Mouse (Mus musculus) embryonic facial prominence, embryonic 13.5 days (tissue): ENCODE measurements around the gene Mup16. TPM values are rescaled to one million over a fixed set of nuclear protein-coding genes. Genes with fewer than 3 reads are reported as not detected.
"Not testable (repeated sequence)": the region's sequence is repeated elsewhere in the genome, so short reads cannot be mapped to it uniquely, and the experiment has no call there.

ENCODE experiments used
- ATAC-seq: fragments of 200-750 bp; cut with Nextera tagmentation; 2 replicates; pipeline ENCODE4 v1.8.0; 2017; ENCODE audit warnings: low read depth; ENCODE audit not compliant: insufficient number of reproducible peaks, insufficient read depth, low FRiP score, low TSS enrichment
- H3K27ac ChIP-seq: fragments of 300-500 bp; sonication (generic); 2 replicates; pipeline ENCODE4 v1.5.1; 2015; ENCODE audit warnings: moderate library complexity, mild to moderate bottlenecking, inconsistent platforms
- H3K27me3 ChIP-seq: fragments of 300-500 bp; sonication (generic); 2 replicates; pipeline ENCODE4 v1.6.1; 2015; ENCODE audit warnings: mild to moderate bottlenecking, inconsistent platforms
- H3K36me3 ChIP-seq: fragments of 300-500 bp; sonication (generic); 2 replicates; pipeline ENCODE4 v1.6.1; 2015; ENCODE audit warnings: mild to moderate bottlenecking, inconsistent platforms
- H3K4me1 ChIP-seq: fragments of 300-500 bp; sonication (generic); 2 replicates; pipeline ENCODE4 v1.6.1; 2015; ENCODE audit warnings: inconsistent platforms
- H3K4me2 ChIP-seq: fragments of 300-500 bp; sonication (generic); 2 replicates; pipeline ENCODE4 v1.6.1; 2015; ENCODE audit warnings: moderate library complexity, mild to moderate bottlenecking, inconsistent platforms
- H3K4me3 ChIP-seq: fragments of 300-500 bp; sonication (generic); 2 replicates; pipeline ENCODE4 v1.5.1; 2015; ENCODE audit warnings: mild to moderate bottlenecking, inconsistent platforms
- H3K9ac ChIP-seq: fragments of 300-500 bp; sonication (generic); 2 replicates; pipeline ENCODE4 v1.6.1; 2015; ENCODE audit warnings: mild to moderate bottlenecking, inconsistent platforms
- H3K9me3 ChIP-seq: fragments of 300-500 bp; sonication (generic); 2 replicates; pipeline ENCODE4 v1.6.1; 2016; ENCODE audit warnings: inconsistent platforms
- WGBS: fragments of 180-500 bp; shearing (Covaris S2); methylation state at CpG from one replicate; pipeline ENCODE4 v1.1.7; 2015; ENCODE audit warnings: mixed read lengths; 5-methylcytosine and 5-hydroxymethylcytosine counted together
- polyA plus RNA-seq: library from polyadenylated mRNA; unstranded; fragments of >200 nt; fragmentation: Nextera tagmentation; extraction: Ambion mirVana; gene quantifications from 2 replicates; pipeline ENCODE4 v1.2.1, GENCODE M21; 2015

Mup16 gene
- polyA plus RNA-seq = not detected in 2 replicates

GRCm38 (mm10) chr4:61519431-61519830 lies at the start of gene Mup16:
Gene Mup16 (minus strand): TSS chr4:61519531.
- H3K27ac ChIP-seq, H3K4me2 ChIP-seq, ATAC-seq, H3K9me3 ChIP-seq, H3K9ac ChIP-seq, H3K36me3 ChIP-seq, H3K4me3 ChIP-seq, H3K4me1 ChIP-seq, H3K27me3 ChIP-seq: not testable (repeated sequence)
- WGBS = 82% methylated on average over 2 of the region's 4 CpGs

DNA sequence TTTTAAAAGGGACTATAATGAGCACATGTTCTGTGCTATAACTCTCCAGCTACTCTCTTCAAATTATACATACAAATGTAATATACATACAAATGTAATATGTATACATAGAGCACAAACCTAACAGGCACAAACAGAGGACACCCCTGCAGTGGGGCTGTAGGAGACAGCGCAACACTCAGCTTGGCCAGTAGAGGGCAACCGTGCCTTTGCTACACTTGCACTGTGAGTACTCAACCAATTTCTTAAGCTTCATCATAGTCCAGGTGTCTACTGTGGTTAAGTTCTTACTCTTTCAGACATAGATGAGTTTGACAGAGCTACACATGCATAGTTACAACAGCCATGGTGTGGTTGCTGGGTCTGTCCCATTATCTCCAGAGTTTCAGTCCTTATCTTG lies 36.6 kb upstream of the Mup16 start:
- H3K4me1 ChIP-seq, ATAC-seq, H3K27ac ChIP-seq, H3K9ac ChIP-seq, H3K9me3 ChIP-seq, H3K4me2 ChIP-seq, H3K36me3 ChIP-seq, H3K27me3 ChIP-seq, H3K4me3 ChIP-seq: not testable (repeated sequence)
- WGBS = 40% methylated on average over 2 of the region's 2 CpGs

Other genes starting within 250 kb of the Mup16 start
- not detected in 2 replicates for gene Mup14, start 215.5 kb downstream of the Mup16 start, polyA plus RNA-seq
- gene Mup15, start 79.8 kb downstream of the Mup16 start, polyA plus RNA-seq = not detected in 2 replicates
- gene Mup17, start 76.3 kb upstream of the Mup16 start, polyA plus RNA-seq = not detected in 2 replicates
- gene Mup18, start 154.6 kb upstream of the Mup16 start, polyA plus RNA-seq = not detected in 2 replicates